Mouse (Mus musculus) hematopoietic stem cell, adult 5-6 weeks (primary cell): ENCODE data around the gene Slc35b1. TPM values are rescaled to one million over a fixed set of nuclear protein-coding genes. Genes with fewer than 3 reads are reported as not detected.

ENCODE experiments used
- ATAC-seq, 2 experiments: fragments of 125-278 bp in 1 of 2; replicated peaks in 1 of 2; 2 replicates each; pipeline ENCODE4 v1.8.0; 2016 to 2017; ENCODE audit warnings: inconsistent platforms in 2 of 2, mild to moderate bottlenecking in 2 of 2, moderate number of reproducible peaks in 2 of 2, low read depth in 1 of 2, moderate TSS enrichment in 1 of 2; ENCODE audit not compliant: low FRiP score in 2 of 2, poor library complexity in 2 of 2, severe bottlenecking in 2 of 2, insufficient read depth in 1 of 2, low TSS enrichment in 1 of 2
- total RNA-seq: library from RNA; stranded (forward); fragments of 172-1452, 232-1000 nt; gene quantifications from 2 replicates; pipeline ENCODE4 v1.2.3, GENCODE M21; 2017

The Slc35b1 gene
- 35.8 and 44.6 TPM in 2 replicates for total RNA-seq

GRCm38 (mm10) chr11:95384319-95384972 is at the start of gene Slc35b1:
Slc35b1 (plus strand) TSS chr11:95384692.
- ATAC-seq, result peak; percentile 91 to 93

- peak; percentile 87 to 90 for ATAC-seq
These were observed 47.8 kb upstream of the Slc35b1 start, which contains the start of gene Fam117a for GRCm38 (mm10) chr11:95336568-95337128. Fam117a (plus strand) TSS chr11:95337018.

GRCm38 (mm10) chr11:95337129-95337813 is 47.2 kb upstream of the Slc35b1 start:
- ATAC-seq, result peak; percentile 17 to 20; a peak in 1 of 4 replicates

- ATAC-seq, result no peak
These were observed 46.6 kb upstream of the Slc35b1 start for GRCm38 (mm10) chr11:95337846-95338342.

GRCm38 (mm10) chr11:95339471-95340021 is 44.9 kb upstream of the Slc35b1 start:
- ATAC-seq, result no peak

- no peak for ATAC-seq
These were observed 44.2 kb upstream of the Slc35b1 start for GRCm38 (mm10) chr11:95340259-95340658.

- ATAC-seq, result no peak
These were observed 43.8 kb upstream of the Slc35b1 start for GRCm38 (mm10) chr11:95340664-95341063.

- ATAC-seq, result no peak
These were observed 41.3 kb upstream of the Slc35b1 start for GRCm38 (mm10) chr11:95343180-95343579.

- no peak for ATAC-seq
These were observed 40.3 kb upstream of the Slc35b1 start for GRCm38 (mm10) chr11:95344181-95344580.

- ATAC-seq, result no peak
These were observed 34.2 kb upstream of the Slc35b1 start for GRCm38 (mm10) chr11:95350289-95350688.

- ATAC-seq, result no peak
These were observed 33.5 kb upstream of the Slc35b1 start for GRCm38 (mm10) chr11:95350960-95351359.

GRCm38 (mm10) chr11:95352686-95353085 is 31.8 kb upstream of the Slc35b1 start:
- no peak for ATAC-seq

GRCm38 (mm10) chr11:95353226-95353625 is 31.3 kb upstream of the Slc35b1 start:
- ATAC-seq, result no peak

GRCm38 (mm10) chr11:95354228-95354944 is 30.1 kb upstream of the Slc35b1 start:
- no peak for ATAC-seq

- no peak for ATAC-seq
These were observed 29.4 kb upstream of the Slc35b1 start for GRCm38 (mm10) chr11:95354945-95355660.

GRCm38 (mm10) chr11:95355661-95356011 is 28.9 kb upstream of the Slc35b1 start:
- no peak for ATAC-seq

- ATAC-seq, result no peak
These were observed 28.5 kb upstream of the Slc35b1 start for GRCm38 (mm10) chr11:95356039-95356438.
